Mouse (Mus musculus): ENCODE data around the gene Ganc.

DNA sequence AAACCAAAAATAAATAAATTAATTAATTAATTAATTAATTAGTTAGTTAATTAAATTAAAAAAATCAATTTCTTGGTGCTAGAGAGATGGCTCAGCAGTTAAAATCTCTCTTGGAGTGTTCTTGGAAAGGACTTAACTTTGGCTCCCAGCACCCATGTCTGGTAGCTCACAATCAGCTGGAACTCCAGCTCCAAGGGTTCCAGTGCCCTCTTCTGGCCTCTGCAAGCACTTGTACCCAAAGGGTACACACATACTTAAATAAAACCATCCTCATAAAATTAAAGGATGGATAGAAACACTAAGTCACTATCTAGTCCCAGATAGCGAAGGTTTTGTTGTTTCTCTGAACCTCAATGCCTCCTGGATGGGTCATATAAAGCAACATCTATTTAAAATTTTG lies 43.6 kb downstream of the Ganc start:
- TF ChIP-seq CTCF (IDR thresholded peaks at IDR 0.05; ENCODE audit: low read depth) (peak; percentile 55), EP300 (IDR thresholded peaks at IDR 0.05; ENCODE audit: low read depth) (no peak)
